Mouse (Mus musculus): Measurements from ENCODE around the gene Ston2.

Ston2 gene

GRCm38 (mm10) chr12:91645361-91646123 is 142.6 kb downstream of the Ston2 start:
- no peak for DNase-seq

- DNase-seq: no peak
Measured at GRCm38 (mm10) chr12:91643221-91643620, 145.0 kb downstream of the Ston2 start.

GRCm38 (mm10) chr12:91642426-91643093 is 145.6 kb downstream of the Ston2 start:
- DNase-seq: no peak

- DNase-seq: peak; percentile 6
Measured at GRCm38 (mm10) chr12:91641631-91642141, 146.5 kb downstream of the Ston2 start.

GRCm38 (mm10) chr12:91641133-91641532 is 147.1 kb downstream of the Ston2 start:
- no peak for DNase-seq

GRCm38 (mm10) chr12:91640712-91641111 is 147.5 kb downstream of the Ston2 start:
- DNase-seq: peak; percentile 14

GRCm38 (mm10) chr12:91638351-91638750 is 149.8 kb downstream of the Ston2 start:
- no peak for DNase-seq

GRCm38 (mm10) chr12:91637136-91637909 is 150.9 kb downstream of the Ston2 start:
- no peak for DNase-seq

- no peak for DNase-seq
Measured at GRCm38 (mm10) chr12:91626482-91626881, 161.7 kb downstream of the Ston2 start.

GRCm38 (mm10) chr12:91625013-91625412 is 163.2 kb downstream of the Ston2 start:
- no peak for DNase-seq

- no peak for DNase-seq
Measured at GRCm38 (mm10) chr12:91609425-91609824, 178.8 kb downstream of the Ston2 start.

GRCm38 (mm10) chr12:91607678-91608077 is 180.5 kb downstream of the Ston2 start:
- DNase-seq: no peak

GRCm38 (mm10) chr12:91606651-91607050 is 181.5 kb downstream of the Ston2 start:
- DNase-seq: no peak

- no peak for DNase-seq
Measured at GRCm38 (mm10) chr12:91604600-91604999, 183.6 kb downstream of the Ston2 start.

GRCm38 (mm10) chr12:91592128-91592527 is 196.1 kb downstream of the Ston2 start:
- no peak for DNase-seq

GRCm38 (mm10) chr12:91591191-91591590 is 197.0 kb downstream of the Ston2 start:
- DNase-seq: no peak

GRCm38 (mm10) chr12:91590716-91591115 is 197.5 kb downstream of the Ston2 start:
- peak; percentile 20 for DNase-seq

- peak; percentile 95 for DNase-seq
Measured at GRCm38 (mm10) chr12:91589847-91590690, 198.1 kb downstream of the Ston2 start, which contains the start of gene Gtf2a1. TSS of gene Gtf2a1 (minus strand) at chr12:91590487.

GRCm38 (mm10) chr12:91589542-91589846 is 198.7 kb downstream of the Ston2 start:
- no peak for DNase-seq

- DNase-seq: peak; percentile 70
Measured at GRCm38 (mm10) chr12:91588670-91589541, 199.3 kb downstream of the Ston2 start.

- DNase-seq: peak; percentile 89
Measured at GRCm38 (mm10) chr12:91588176-91588669, 200.0 kb downstream of the Ston2 start.

Measured in cerebellum, adult 11 months (tissue).